In the genomic region with DNA sequence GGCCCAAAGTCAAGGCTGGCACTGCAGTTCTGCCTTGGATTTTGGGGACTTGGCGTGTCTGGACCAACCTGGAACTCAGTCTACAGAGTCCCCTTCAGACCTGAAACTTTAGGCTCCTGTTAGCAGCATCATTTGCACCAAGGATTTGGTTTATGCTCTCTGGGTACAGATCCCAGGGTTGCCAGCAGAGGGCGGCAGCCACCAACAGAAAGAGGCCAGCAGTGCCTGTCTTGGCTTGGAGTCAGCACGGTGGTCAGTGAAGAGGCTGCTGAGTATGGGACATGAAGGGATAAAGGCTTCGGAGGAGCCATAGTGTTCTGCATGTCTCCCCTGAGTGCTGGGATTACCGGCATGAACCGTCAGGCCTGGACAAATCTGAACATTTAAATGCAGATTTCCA, we compare ENCODE assay signal across 8 mouse cellular contexts. TPM values are rescaled to one million over a fixed set of nuclear protein-coding genes. Genes with fewer than 3 reads are reported as not detected.
DNase-seq lines count a peak whose midpoint lies in the region; ATAC-seq lines count a peak whose summit lies in the region.

No protein-coding gene starts in this region.

- DNase-seq in CD4-positive, CD25-positive, alpha-beta regulatory T cell, adult 2 months (ENCODE audit: low read depth, low spot score): peak; percentile 52
- peak; percentile 59 to 64 for DNase-seq in B cell, adult 2 months
- peak; percentile 31 for DNase-seq in c-Kit-positive CD71-positive TER-119-negative erythroid progenitor cells, embryonic 14.5 days (ENCODE audit: low read depth)
- peak; percentile 47 for DNase-seq in gastrocnemius, postnatal 25 days
- DNase-seq in left cerebral cortex, postnatal 10 days (ENCODE audit: extremely low spot score in 1 of 2, low spot score in 2 of 2): peak; percentile 56 to 83
- peak; percentile 83 for DNase-seq in neural tube, embryonic 11.5 days (ENCODE audit: low spot score)
- peak; percentile 44 for DNase-seq in testis, postnatal 14 days (ENCODE audit: low spot score)

- no peak overlapping the region for H3K27ac ChIP-seq in neural tube, embryonic 11.5 days (ENCODE audit: low read depth, low read length)

- no peaks in the 10 kb centered on the region for H3K27me3 ChIP-seq in neural tube, embryonic 11.5 days (ENCODE audit: control insufficient read depth, insufficient read depth, low read length)

- no peak overlapping the region for H3K4me2 ChIP-seq in neural tube, embryonic 11.5 days (ENCODE audit: low read depth)

- ATAC-seq in CD4-positive, CD25-positive, alpha-beta regulatory T cell, adult 4 months: no peak
- no peak for ATAC-seq in neural tube, embryonic 11.5 days (ENCODE audit: insufficient read depth, low FRiP score, low TSS enrichment)

- peaks cover 8% of the 10 kb centered on the region; the same call in 1 of the 2 replicates for H3K4me1 ChIP-seq in neural tube, embryonic 11.5 days (ENCODE audit: control insufficient read depth, insufficient read depth, low read length)

- no peak overlapping the region for H3K4me3 ChIP-seq in neural tube, embryonic 11.5 days (ENCODE audit: low read depth, low read length)

- H3K36me3 ChIP-seq in neural tube, embryonic 11.5 days (ENCODE audit: control insufficient read depth, insufficient read depth, low read length): no peaks in the 10 kb centered on the region

- intact Hi-C loops in left cerebral cortex, postnatal 10 days (cut with DNase I): loop anchor here (1.0 to 5.0 kb wide), 3 partner anchors 191 to 322 kb away; no protein-coding TSS in a partner anchor

- H3K9me3 ChIP-seq in neural tube, embryonic 11.5 days (ENCODE audit: control insufficient read depth, low read length): no peaks in the 10 kb centered on the region

- H3K9ac ChIP-seq in neural tube, embryonic 11.5 days (ENCODE audit: low read length): no peak overlapping the region

- WGBS in neural tube, embryonic 11.5 days: 10% methylated on average over 6 of the region's 6 CpGs

RNA-seq across cellular contexts. Expression of gene Fadd, which starts 3.4 kb away (rescaled TPM):
- polyA plus RNA-seq in CD4-positive, CD25-positive, alpha-beta regulatory T cell, adult 4 months (2017; shearing (Covaris generic)): 1 to 10 TPM; 8.2 to 9.4 TPM
- 1 to 10 TPM; 1.9 to 2.5 TPM for total RNA-seq in gastrocnemius, postnatal 25 days (2021)
- total RNA-seq in left cerebral cortex, postnatal 10 days (2021): 1 to 10 TPM; 2.2 to 3.0 TPM
- 8.9 and 9.4 TPM in 2 replicates for polyA plus RNA-seq in neural tube, embryonic 11.5 days (2014; fragmentation: Nextera tagmentation; extraction: Ambion mirVana)

RNA-seq across cellular contexts. Expression of gene Ppfia1, which starts 32.1 kb away (rescaled TPM):
- polyA plus RNA-seq in CD4-positive, CD25-positive, alpha-beta regulatory T cell, adult 4 months (2017; shearing (Covaris generic)): 10 to 100 TPM; 28.3 to 31.6 TPM
- total RNA-seq in gastrocnemius, postnatal 25 days (2021): 10 to 100 TPM; 22.6 to 29.2 TPM
- 10 to 100 TPM; 33.5 to 35.9 TPM for total RNA-seq in left cerebral cortex, postnatal 10 days (2021)
- polyA plus RNA-seq in neural tube, embryonic 11.5 days (2014; fragmentation: Nextera tagmentation; extraction: Ambion mirVana): 45.0 and 49.6 TPM in 2 replicates

Comparison
In these comparisons a context has a peak if more than half of its experiments do, and no peak if none do; other contexts are left out.
1. DNase-seq: peak in every context shown above with its lines; median percentile 83 in neural tube, embryonic 11.5 days; 70 in left cerebral cortex, postnatal 10 days; 62 in B cell, adult 2 months; 52 in CD4-positive, CD25-positive, alpha-beta regulatory T cell, adult 2 months; 47 in gastrocnemius, postnatal 25 days; 44 in testis, postnatal 14 days; 31 in c-Kit-positive CD71-positive TER-119-negative erythroid progenitor cells, embryonic 14.5 days.